Mouse (Mus musculus) hindbrain, embryonic 16.5 days (tissue): ENCODE results near the gene P2rx3. TPM values are rescaled to one million over a fixed set of nuclear protein-coding genes. Genes with fewer than 3 reads are reported as not detected.

Source experiments
- ATAC-seq: fragments of 200-750 bp; cut with Nextera tagmentation; 2 replicates; pipeline ENCODE4 v1.8.0; 2017; ENCODE audit warnings: moderate TSS enrichment, moderate library complexity
- H3K27ac ChIP-seq: fragments of 300-500 bp; sonication (generic); 2 replicates; pipeline ENCODE4 v1.5.1; 2014; ENCODE audit warnings: low read depth, mild to moderate bottlenecking, control low read depth, low read length, moderate library complexity
- H3K27me3 ChIP-seq: fragments of 300-500 bp; sonication (generic); replicated peaks from 2 replicates; pipeline ENCODE4 v1.6.1; 2014; ENCODE audit warnings: low read length; ENCODE audit not compliant: control insufficient read depth, insufficient read depth
- H3K36me3 ChIP-seq: fragments of 300-500 bp; sonication (generic); 2 replicates; pipeline ENCODE4 v1.6.1; 2014; ENCODE audit warnings: mild to moderate bottlenecking, low read length, moderate library complexity, mixed read lengths; ENCODE audit not compliant: control insufficient read depth, insufficient read depth
- H3K4me1 ChIP-seq: fragments of 300-500 bp; sonication (generic); 2 replicates; pipeline ENCODE4 v1.6.1; 2014; ENCODE audit warnings: low read depth, low read length; ENCODE audit not compliant: control insufficient read depth, insufficient read depth
- H3K4me2 ChIP-seq: fragments of 300-500 bp; sonication (generic); 2 replicates; pipeline ENCODE4 v1.6.1; 2014; ENCODE audit warnings: mild to moderate bottlenecking, low read length, control low read depth, moderate library complexity
- H3K4me3 ChIP-seq: fragments of 300-500 bp; sonication (generic); 2 replicates; pipeline ENCODE4 v1.5.1; 2014; ENCODE audit warnings: mild to moderate bottlenecking, low read length, control low read depth, moderate library complexity
- H3K9ac ChIP-seq: fragments of 300-500 bp; sonication (generic); 2 replicates; pipeline ENCODE4 v1.6.1; 2014; ENCODE audit warnings: low read depth, mild to moderate bottlenecking, control low read depth, low read length, moderate library complexity
- H3K9me3 ChIP-seq: fragments of 300-500 bp; sonication (generic); 2 replicates; pipeline ENCODE4 v1.6.1; 2014; ENCODE audit warnings: mild to moderate bottlenecking, low read length, moderate library complexity; ENCODE audit not compliant: control insufficient read depth
- WGBS: fragments of 180-500 bp; shearing (Covaris S2); extraction: QIAGEN DNeasy Blood & Tissue Kit; methylation state at CpG from one replicate; pipeline ENCODE4 v1.1.7; 2014; 5-methylcytosine and 5-hydroxymethylcytosine counted together
- polyA plus RNA-seq: library from polyadenylated mRNA; unstranded; fragments of >200 nt; fragmentation: Nextera tagmentation; extraction: Ambion mirVana; gene quantifications from 2 replicates; pipeline ENCODE4 v1.2.1, GENCODE M21; 2015

P2rx3 gene
- polyA plus RNA-seq, 1 experiment from 2014 or later = 8.0 TPM

- WGBS = 87% methylated on average over 2 of the region's 2 CpGs
- H3K27me3 ChIP-seq = no peaks in the 10 kb centered on the region
- H3K27ac ChIP-seq = no peak overlapping the region
- H3K36me3 ChIP-seq = no peaks in the 10 kb centered on the region
- no peak for ATAC-seq
- no peak overlapping the region for H3K4me2 ChIP-seq
- H3K4me3 ChIP-seq = no peak overlapping the region
- H3K9me3 ChIP-seq = no peaks in the 10 kb centered on the region
- H3K4me1 ChIP-seq = no peaks in the 10 kb centered on the region
- no peak overlapping the region for H3K9ac ChIP-seq
These were observed 61.7 kb downstream of the P2rx3 start for GRCm38 (mm10) chr2:84975580-84975979.

- Histone ChIP-seq H3K4me1 (no peaks in the 10 kb centered on the region), H3K27ac (no peak overlapping the region), H3K9ac (no peak overlapping the region), H3K4me2 (no peak overlapping the region), H3K4me3 (no peak overlapping the region), H3K9me3 (no peaks in the 10 kb centered on the region), H3K27me3 (no peaks in the 10 kb centered on the region), H3K36me3 (no peaks in the 10 kb centered on the region)
- no peak for ATAC-seq
- 92% methylated on average over 5 of the region's 5 CpGs for WGBS
These were observed 69.8 kb downstream of the P2rx3 start for GRCm38 (mm10) chr2:84967318-84967991.

GRCm38 (mm10) chr2:84964111-84964801, 73.0 kb downstream of the P2rx3 start:
- no peak overlapping the region for H3K9ac ChIP-seq
- no peak for ATAC-seq
- H3K4me3 ChIP-seq = no peak overlapping the region
- no peaks in the 10 kb centered on the region for H3K36me3 ChIP-seq
- H3K4me1 ChIP-seq = no peaks in the 10 kb centered on the region
- no peaks in the 10 kb centered on the region for H3K9me3 ChIP-seq
- H3K27ac ChIP-seq = no peak overlapping the region
- H3K27me3 ChIP-seq = no peaks in the 10 kb centered on the region
- 88% methylated on average over 7 of the region's 7 CpGs for WGBS
- no peak overlapping the region for H3K4me2 ChIP-seq

- Histone ChIP-seq H3K27me3 (no peaks in the 10 kb centered on the region), H3K4me3 (no peak overlapping the region), H3K9me3 (no peaks in the 10 kb centered on the region), H3K27ac (no peak overlapping the region), H3K4me1 (no peaks in the 10 kb centered on the region), H3K4me2 (no peak overlapping the region), H3K36me3 (no peaks in the 10 kb centered on the region), H3K9ac (no peak overlapping the region)
- no peak for ATAC-seq
- WGBS = 27% methylated on average over 6 of the region's 6 CpGs
These were observed 74.3 kb downstream of the P2rx3 start for GRCm38 (mm10) chr2:84962906-84963507.

GRCm38 (mm10) chr2:84961901-84962300, 75.4 kb downstream of the P2rx3 start:
- no peak overlapping the region for H3K4me3 ChIP-seq
- ATAC-seq = no peak
- no peaks in the 10 kb centered on the region for H3K36me3 ChIP-seq
- WGBS = 69% methylated on average over 3 of the region's 3 CpGs
- no peak overlapping the region for H3K27ac ChIP-seq
- no peaks in the 10 kb centered on the region for H3K4me1 ChIP-seq
- no peak overlapping the region for H3K9ac ChIP-seq
- no peak overlapping the region for H3K4me2 ChIP-seq
- no peaks in the 10 kb centered on the region for H3K27me3 ChIP-seq
- H3K9me3 ChIP-seq = no peaks in the 10 kb centered on the region

GRCm38 (mm10) chr2:84961300-84961699, 76.0 kb downstream of the P2rx3 start:
- 67% methylated on average over 2 of the region's 2 CpGs for WGBS
- Histone ChIP-seq H3K4me1 (no peaks in the 10 kb centered on the region), H3K4me2 (no peak overlapping the region), H3K9me3 (no peaks in the 10 kb centered on the region), H3K4me3 (no peak overlapping the region), H3K27me3 (no peaks in the 10 kb centered on the region), H3K9ac (no peak overlapping the region), H3K27ac (no peak overlapping the region), H3K36me3 (no peaks in the 10 kb centered on the region)
- no peak for ATAC-seq

GRCm38 (mm10) chr2:84958588-84959264, 78.5 kb downstream of the P2rx3 start:
- no peak overlapping the region for H3K9ac ChIP-seq
- ATAC-seq = no peak
- no peak overlapping the region for H3K4me2 ChIP-seq
- WGBS = 94% methylated on average over 11 of the region's 11 CpGs
- H3K4me3 ChIP-seq = no peak overlapping the region
- no peaks in the 10 kb centered on the region for H3K4me1 ChIP-seq
- no peaks in the 10 kb centered on the region for H3K9me3 ChIP-seq
- H3K36me3 ChIP-seq = no peaks in the 10 kb centered on the region
- H3K27ac ChIP-seq = no peak overlapping the region
- H3K27me3 ChIP-seq = no peaks in the 10 kb centered on the region

DNA sequence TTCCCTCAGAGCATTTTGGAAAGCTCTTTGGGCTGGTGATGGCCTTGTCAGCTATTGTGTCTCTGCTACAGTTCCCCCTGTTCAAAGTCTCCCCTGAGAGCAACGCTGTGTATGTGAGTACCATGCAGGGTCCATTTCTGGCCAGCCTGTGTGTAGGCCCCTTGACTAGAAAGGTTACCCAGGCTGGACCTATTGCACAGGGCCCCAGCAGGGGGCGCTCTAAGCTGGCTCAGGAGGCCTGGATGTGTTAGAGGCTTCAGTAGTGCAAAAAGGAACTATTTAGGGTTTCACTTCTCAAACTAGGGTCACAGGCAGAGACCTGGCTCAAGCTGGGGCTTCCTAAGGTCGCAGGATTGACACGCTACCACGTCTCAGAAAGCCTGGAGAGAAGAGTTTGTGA, 81.0 kb downstream of the P2rx3 start:
- no peak for ATAC-seq
- WGBS = 58% methylated on average over 5 of the region's 5 CpGs
- H3K27me3 ChIP-seq = no peaks in the 10 kb centered on the region
- no peak overlapping the region for H3K4me3 ChIP-seq
- no peak overlapping the region for H3K27ac ChIP-seq
- H3K9me3 ChIP-seq = no peaks in the 10 kb centered on the region
- no peaks in the 10 kb centered on the region for H3K36me3 ChIP-seq
- H3K9ac ChIP-seq = no peak overlapping the region
- no peak overlapping the region for H3K4me2 ChIP-seq
- H3K4me1 ChIP-seq = no peaks in the 10 kb centered on the region

GRCm38 (mm10) chr2:84955435-84955834, 81.8 kb downstream of the P2rx3 start:
- Histone ChIP-seq H3K36me3 (no peaks in the 10 kb centered on the region), H3K27me3 (no peaks in the 10 kb centered on the region), H3K9ac (no peak overlapping the region), H3K9me3 (no peaks in the 10 kb centered on the region), H3K4me3 (no peak overlapping the region), H3K4me1 (no peaks in the 10 kb centered on the region), H3K27ac (no peak overlapping the region), H3K4me2 (no peak overlapping the region)
- 92% methylated on average over 9 of the region's 9 CpGs for WGBS
- ATAC-seq = no peak
